10 mouse cellular contexts compared by ENCODE assay signal in the genomic region with DNA sequence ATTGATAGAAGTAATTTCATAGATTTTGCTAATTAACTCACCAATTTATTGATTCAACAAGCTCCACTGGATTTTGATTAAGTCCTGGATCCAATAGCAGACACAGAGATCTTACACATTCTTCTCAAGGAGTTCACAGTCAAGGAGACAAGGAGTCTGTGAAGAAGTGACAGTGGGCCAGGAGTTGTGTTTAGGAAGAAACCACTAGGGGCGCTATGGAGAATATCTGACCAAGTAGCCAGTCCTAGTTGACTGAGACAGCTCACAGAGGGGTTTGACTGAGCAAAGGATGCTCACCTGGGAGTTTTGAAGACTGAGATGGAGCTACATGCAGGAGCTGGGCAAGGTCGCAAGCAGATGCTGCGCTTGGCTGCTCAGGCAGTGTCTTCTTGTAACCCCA.
A peak's percentile ranks its signal among the peaks of the same experiment; 100 is the strongest.
DNase-seq lines count a peak whose midpoint lies in the region; ATAC-seq and TF ChIP-seq lines count a peak whose summit lies in the region.
"Had no signal": no experiment of that assay in that cellular context is flagged by ENCODE, and none has a peak within 500 bp of the region (broad histone marks: within the 10 kb centered on the region; RNA-seq: fewer than 3 reads in every experiment).

No protein-coding gene starts in this region.

- no peaks in the 10 kb centered on the region for H3K9me3 ChIP-seq in lung, postnatal 0 days (ENCODE audit: low read length)
- no peaks in the 10 kb centered on the region for H3K9me3 ChIP-seq in hindbrain, embryonic 14.5 days (ENCODE audit: control insufficient read depth, low read length)
- H3K9me3 ChIP-seq in neural tube, embryonic 15.5 days (replicated peaks): no peaks in the 10 kb centered on the region
- H3K9me3 ChIP-seq: midbrain, embryonic 12.5 days had no signal

- DNase-seq in cerebellum, postnatal 14 days: peak; percentile 45 to 49
- DNase-seq in cerebellum, adult 18-20 months: no peak
- DNase-seq in lung, postnatal 0 days (ENCODE audit: low spot score): peak; percentile 31
- no peak for DNase-seq in lung, postnatal 14 days
- DNase-seq in c-Kit-positive CD71-positive TER-119-positive erythroid progenitor cells, embryonic 14.5 days (ENCODE audit: low spot score): peak; percentile 4
- peak; percentile 55 for DNase-seq in retina, postnatal 1 day
- no peak for DNase-seq in hindbrain, embryonic 14.5 days (ENCODE audit: low spot score)
- DNase-seq: layer of hippocampus, postnatal 36 days had no signal

- no peak for ATAC-seq in lung, postnatal 0 days
- no peak for ATAC-seq in hindbrain, embryonic 14.5 days (ENCODE audit: low FRiP score)
- ATAC-seq in neural tube, embryonic 15.5 days (ENCODE audit: low FRiP score): no peak

- no peak overlapping the region for H3K9ac ChIP-seq in lung, postnatal 0 days (replicated peaks; ENCODE audit: low read depth)
- H3K9ac ChIP-seq in hindbrain, embryonic 14.5 days: no peak overlapping the region
- H3K9ac ChIP-seq in neural tube, embryonic 15.5 days (replicated peaks): no peak overlapping the region
- H3K9ac ChIP-seq: midbrain, embryonic 12.5 days had no signal

- WGBS in lung, postnatal 0 days: 47% methylated on average over 3 of the region's 3 CpGs
- WGBS in hindbrain, embryonic 14.5 days: 47% methylated on average over 3 of the region's 3 CpGs
- WGBS in neural tube, embryonic 15.5 days: 44% methylated on average over 3 of the region's 3 CpGs

- no peaks in the 10 kb centered on the region; the same call in 1 of the 2 replicates for H3K27me3 ChIP-seq in lung, postnatal 0 days (replicated peaks; ENCODE audit: insufficient read depth, low read length)
- no peaks in the 10 kb centered on the region for H3K27me3 ChIP-seq in hindbrain, embryonic 14.5 days (ENCODE audit: control insufficient read depth, insufficient read depth, low read length)
- no peaks in the 10 kb centered on the region; the same call in 1 of the 2 replicates for H3K27me3 ChIP-seq in neural tube, embryonic 15.5 days (replicated peaks)
- H3K27me3 ChIP-seq: midbrain, embryonic 12.5 days had no signal

- TF ChIP-seq EP300 in lung, postnatal 0 days (IDR thresholded peaks at IDR 0.05): no peak

- H3K4me3 ChIP-seq in lung, postnatal 0 days (ENCODE audit: low read depth, low read length): no peak overlapping the region
- H3K4me3 ChIP-seq in hindbrain, embryonic 14.5 days (replicated peaks; ENCODE audit: low read length): no peak overlapping the region
- no peak overlapping the region for H3K4me3 ChIP-seq in neural tube, embryonic 15.5 days (replicated peaks)
- H3K4me3 ChIP-seq: midbrain, embryonic 12.5 days had no signal

- no peaks in the 10 kb centered on the region for H3K36me3 ChIP-seq in lung, postnatal 0 days (ENCODE audit: insufficient read depth, low read length)
- H3K36me3 ChIP-seq in hindbrain, embryonic 14.5 days (replicated peaks; ENCODE audit: control insufficient read depth, insufficient read depth): no peaks in the 10 kb centered on the region
- H3K36me3 ChIP-seq in neural tube, embryonic 15.5 days: no peaks in the 10 kb centered on the region
- H3K36me3 ChIP-seq: midbrain, embryonic 12.5 days had no signal

- H3K4me2 ChIP-seq in lung, postnatal 0 days (replicated peaks; ENCODE audit: low read depth, low read length): no peak overlapping the region
- H3K4me2 ChIP-seq in hindbrain, embryonic 14.5 days (replicated peaks): no peak overlapping the region
- no peak overlapping the region for H3K4me2 ChIP-seq in neural tube, embryonic 15.5 days
- H3K4me2 ChIP-seq: midbrain, embryonic 12.5 days had no signal

- no peaks in the 10 kb centered on the region for H3K4me1 ChIP-seq in lung, postnatal 0 days (ENCODE audit: insufficient read depth, low read depth, low read length)
- H3K4me1 ChIP-seq in hindbrain, embryonic 14.5 days (replicated peaks; ENCODE audit: control insufficient read depth, insufficient read depth, low read length): no peaks in the 10 kb centered on the region
- no peaks in the 10 kb centered on the region for H3K4me1 ChIP-seq in neural tube, embryonic 15.5 days
- H3K4me1 ChIP-seq: midbrain, embryonic 12.5 days had no signal

- H3K27ac ChIP-seq in lung, postnatal 0 days (ENCODE audit: low read length): no peak overlapping the region
- no peak overlapping the region for H3K27ac ChIP-seq in hindbrain, embryonic 14.5 days
- H3K27ac ChIP-seq in neural tube, embryonic 15.5 days (replicated peaks): no peak overlapping the region
- H3K27ac ChIP-seq: midbrain, embryonic 12.5 days had no signal

- TF ChIP-seq CTCF in lung, postnatal 0 days (IDR thresholded peaks at IDR 0.05): peak; percentile 54

Comparison
In these comparisons a context has a peak if more than half of its experiments do, and no peak if none do; other contexts are left out.
1. DNase-seq: peak in cerebellum, postnatal 14 days (2 of 2), lung, postnatal 0 days (single experiment), c-Kit-positive CD71-positive TER-119-positive erythroid progenitor cells, embryonic 14.5 days (single experiment) and retina, postnatal 1 day (single experiment); none in cerebellum, adult 18-20 months (0 of 2), lung, postnatal 14 days (single experiment) and hindbrain, embryonic 14.5 days (single experiment).